Mouse (Mus musculus): Measurements from ENCODE around the gene Specc1l. TPM values are rescaled to one million over a fixed set of nuclear protein-coding genes. Genes with fewer than 3 reads are reported as not detected.
A peak's percentile ranks its signal among the peaks of the same experiment; 100 is the strongest.

The Specc1l gene
- total RNA-seq (2021), result 10 to 100 TPM; 53.8 to 63.4 TPM
- long read RNA-seq, experiment 1, full-length matches to known transcripts, result 8 of 20 reads
- long read RNA-seq, experiment 1, partial matches to known transcripts, result 5 of 20 reads
- long read RNA-seq, experiment 1, other reads (novel, unspliced or antisense), result 7 of 20 reads
- long read RNA-seq, experiment 2, full-length matches to known transcripts, result 1 of 9 reads
- long read RNA-seq, experiment 2, partial matches to known transcripts, result 4 of 9 reads
- long read RNA-seq, experiment 2, other reads (novel, unspliced or antisense), result 4 of 9 reads

DNA sequence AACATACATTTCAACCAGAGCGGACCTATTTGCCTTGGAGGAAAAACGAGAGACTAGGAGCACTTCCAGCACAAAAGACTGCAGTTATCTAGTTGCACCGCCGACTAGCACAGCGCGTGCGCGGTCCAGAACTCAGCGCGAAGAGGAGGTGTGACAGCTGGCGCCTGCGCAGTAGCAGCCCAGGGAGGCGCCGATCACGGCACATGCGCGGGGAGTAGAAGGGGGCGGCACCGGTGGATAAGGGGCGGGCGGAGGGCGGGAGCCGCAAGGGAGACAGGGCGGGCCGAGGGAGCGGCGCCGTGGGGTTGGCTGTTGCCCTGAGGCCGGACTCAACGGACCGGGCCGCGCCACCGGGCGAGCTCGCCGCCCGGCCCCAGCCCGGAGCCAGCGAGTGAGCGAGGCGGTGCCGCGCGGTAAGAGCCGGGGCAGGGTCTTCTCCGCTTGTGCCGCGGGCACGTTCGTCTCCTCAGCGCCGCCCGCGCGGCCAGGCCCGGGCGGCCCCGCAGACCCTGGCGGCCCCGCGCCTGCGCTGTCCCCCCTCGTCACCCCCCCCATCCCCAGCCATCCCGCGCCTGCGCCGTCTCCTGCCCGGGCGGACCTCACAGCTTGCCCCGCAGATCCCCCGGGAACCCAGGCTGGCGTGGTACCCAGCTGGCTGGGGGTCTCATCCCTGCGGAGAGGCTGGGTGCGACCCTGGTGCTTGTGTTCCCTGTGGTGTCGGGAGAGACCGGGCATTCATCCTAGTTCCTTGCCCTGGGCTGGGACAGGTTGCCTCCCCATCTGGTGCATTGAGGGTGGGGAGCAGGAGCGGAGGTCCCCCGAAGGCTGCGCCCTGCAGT, at the start of gene Specc1l:
Gene Specc1l (plus strand): TSS at position 267 of the 839 bp plus-strand sequence.
- peak; percentile 98 to 99 for DNase-seq

DNA sequence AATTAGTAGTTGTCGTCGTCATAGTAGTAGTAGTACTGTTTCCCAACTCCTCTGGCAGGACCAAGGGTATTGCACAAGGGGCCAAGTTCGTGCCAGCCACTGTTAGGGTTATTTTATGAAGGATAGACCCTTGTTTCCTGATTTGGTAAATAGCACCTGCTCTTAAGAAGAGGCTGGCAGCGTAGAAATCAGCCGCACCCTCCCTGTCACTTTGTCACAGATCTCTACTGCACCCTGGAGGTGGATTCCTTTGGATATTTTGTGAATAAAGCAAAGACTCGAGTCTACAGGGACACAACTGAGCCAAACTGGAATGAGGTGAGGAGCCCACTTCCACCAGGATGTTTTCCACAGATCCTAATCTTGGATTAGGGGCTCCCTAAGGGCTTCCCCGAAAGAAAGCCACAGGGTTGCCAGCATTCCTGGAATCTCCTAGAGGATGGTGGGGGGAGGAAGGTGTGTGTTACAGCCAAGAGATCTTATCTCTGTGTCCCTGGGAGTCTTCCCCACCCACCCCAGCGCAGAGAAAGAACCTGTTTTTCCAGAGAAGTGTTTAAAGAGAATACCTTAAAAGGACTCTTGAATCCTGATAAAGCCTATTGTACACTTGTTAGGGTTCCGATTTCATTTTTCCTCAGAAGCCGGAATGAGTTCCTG, 45.9 kb upstream of the Specc1l start:
- DNase-seq, result peak in 1 of 2 experiments; percentile 60

DNA sequence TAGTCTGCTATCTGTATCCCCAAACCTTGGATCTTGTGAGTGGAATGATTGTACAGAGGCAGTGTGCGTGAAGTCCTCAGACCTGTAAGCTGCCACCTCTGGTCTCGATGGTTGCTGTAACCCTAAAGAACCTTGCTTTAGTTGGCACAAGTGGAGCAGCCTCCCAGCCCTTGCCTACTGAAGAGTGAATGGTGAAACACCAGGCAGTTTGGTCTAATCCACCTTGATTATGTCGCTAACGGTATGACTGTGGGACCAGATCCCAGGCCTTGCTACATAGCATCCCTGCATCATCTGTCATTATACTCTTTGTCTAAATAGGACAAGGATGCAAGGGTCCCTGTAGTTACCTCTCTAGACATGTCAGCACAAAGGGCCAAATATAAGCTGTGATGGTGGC, 45.3 kb upstream of the Specc1l start:
- no peak for DNase-seq

DNA sequence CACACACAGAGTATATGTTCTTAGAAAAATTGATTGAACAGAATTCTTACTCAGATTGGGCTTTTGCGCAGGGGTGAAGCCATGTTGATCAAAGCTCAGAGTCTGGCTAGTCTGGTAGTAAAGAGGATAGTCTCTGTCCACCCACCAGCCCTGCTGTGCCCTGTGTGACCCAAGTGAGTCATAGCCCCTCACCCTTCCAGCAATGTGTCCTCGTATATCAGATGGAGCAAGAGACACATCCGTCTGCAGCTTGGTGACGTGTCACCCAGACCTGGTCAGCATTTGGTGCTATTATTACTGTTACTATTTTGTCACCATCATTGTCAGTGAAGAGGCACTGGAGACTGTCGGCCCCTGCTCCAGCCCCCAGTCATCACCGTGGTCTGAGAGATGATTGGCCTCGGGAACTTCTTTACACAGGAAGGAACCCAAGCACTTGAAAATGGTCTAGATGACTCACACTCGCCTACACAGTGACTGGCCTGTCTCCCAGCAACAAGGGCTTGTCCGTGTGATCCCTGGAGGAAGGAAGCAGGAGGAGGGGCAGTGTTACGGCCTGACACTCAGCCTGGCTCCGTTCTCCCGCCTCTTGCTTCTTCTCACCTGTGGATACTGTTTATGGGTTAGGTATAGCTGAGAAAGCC, 41.5 kb upstream of the Specc1l start:
- DNase-seq, result peak; percentile 67 to 73

DNA sequence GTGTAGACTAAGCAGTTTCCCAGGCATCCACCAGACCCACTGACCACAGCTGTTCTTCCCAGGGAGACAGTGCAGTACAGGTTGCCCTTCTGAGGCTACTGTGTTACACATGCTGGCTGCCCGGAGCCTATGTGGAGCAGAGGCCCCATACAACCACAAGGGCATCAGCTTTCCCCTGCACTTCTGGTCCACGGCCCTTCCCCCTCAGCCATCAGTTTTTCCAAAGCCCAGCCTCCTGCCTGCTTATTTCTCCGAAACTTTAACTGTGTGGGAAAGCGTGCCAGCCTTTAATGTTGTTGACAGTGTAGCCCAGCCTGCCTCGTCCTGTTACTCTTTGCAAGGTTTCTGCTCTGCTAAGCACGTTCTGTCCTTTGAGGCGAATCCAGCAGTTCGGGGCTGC, 38.8 kb upstream of the Specc1l start:
- DNase-seq, result no peak

DNA sequence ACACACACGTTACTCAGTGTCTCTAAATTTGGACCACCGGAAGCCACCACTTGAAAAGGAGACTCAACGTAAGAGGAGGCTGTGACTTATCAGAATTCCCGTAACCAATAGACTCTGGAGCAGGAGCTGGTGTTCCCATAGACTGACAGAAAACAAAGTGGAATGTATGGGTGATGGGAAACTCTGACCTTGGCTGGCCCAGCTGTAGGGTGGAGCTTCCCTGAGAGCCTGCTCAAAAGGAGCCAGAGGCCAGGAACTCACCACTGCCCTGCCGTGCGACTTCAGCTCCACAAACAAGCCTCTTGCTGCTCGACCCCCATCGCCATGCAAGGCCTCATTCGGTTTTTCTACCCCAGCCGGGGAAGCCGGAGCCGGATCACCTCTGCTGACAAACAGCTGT, 38.2 kb upstream of the Specc1l start:
- DNase-seq, result peak in 1 of 2 experiments; percentile 41

DNA sequence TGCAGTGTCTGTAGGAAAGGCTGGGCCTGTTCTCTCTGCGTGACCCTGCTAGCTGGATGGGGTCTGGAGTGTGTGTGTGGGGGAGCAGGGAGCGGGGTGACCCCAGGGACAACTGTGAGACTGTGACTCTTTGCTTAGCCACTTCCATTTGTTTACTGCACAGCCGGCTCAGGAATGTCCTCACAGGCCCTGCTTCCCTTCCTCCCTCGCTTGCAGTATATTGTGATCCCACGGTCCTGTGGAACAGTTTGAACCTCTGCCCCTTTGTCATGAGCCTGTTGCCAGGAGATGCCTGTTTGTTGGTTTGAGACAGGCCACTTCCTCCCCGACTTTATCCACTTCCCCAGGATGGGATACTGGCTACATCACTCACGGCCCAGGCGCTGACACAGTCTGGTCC, 35.4 kb upstream of the Specc1l start:
- no peak for DNase-seq

DNA sequence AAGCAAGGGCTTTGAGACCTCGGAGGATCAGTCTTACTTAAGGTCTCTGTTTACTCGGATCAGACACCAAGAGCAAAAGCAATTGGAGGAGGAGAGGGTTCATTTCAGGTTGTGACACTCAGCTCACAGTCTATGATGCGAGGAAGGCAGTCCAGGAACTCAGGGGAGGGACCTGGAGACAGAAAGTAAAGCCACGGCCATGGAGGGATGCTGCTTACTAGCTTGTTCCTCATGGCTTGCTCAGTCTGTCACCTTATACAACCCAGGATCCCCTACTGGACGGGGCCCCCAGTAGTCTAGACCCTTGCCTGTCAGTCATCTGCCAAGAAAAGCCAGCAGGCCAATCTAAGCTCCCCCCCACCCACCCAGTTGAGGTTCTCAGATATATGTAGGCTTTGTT, 33.0 kb upstream of the Specc1l start:
- DNase-seq, result no peak

DNA sequence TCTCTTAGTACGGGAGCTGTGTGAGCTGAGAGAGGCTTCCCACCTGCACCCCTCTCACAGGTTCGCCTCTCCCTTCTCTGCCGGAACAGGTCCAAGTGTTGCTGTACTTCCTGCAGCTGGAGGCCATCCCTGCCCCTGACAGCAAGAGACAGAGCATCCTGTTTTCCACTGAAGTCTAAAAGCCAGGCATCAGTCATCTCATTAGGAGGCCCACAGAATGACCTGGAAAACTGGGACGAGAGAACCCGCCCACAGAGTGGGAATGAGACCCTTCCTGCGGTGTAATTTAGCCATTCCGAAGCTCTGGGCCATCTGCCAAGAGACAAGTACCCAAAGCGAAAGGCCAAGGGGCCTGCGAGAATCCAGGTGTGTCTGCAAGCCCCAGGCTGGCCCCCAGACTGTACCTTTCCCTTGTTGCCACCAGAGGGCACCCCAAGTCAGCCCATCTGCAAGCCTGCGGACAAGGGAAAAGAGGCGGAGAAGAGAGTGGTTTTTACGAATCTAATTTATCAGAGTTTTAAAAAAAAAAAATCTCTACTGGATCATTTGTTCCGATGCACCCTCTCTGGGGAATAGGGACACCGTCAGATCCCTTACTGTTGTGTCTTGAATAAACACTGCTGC, 29.6 kb upstream of the Specc1l start:
- peak; percentile 76 to 81 for DNase-seq

DNA sequence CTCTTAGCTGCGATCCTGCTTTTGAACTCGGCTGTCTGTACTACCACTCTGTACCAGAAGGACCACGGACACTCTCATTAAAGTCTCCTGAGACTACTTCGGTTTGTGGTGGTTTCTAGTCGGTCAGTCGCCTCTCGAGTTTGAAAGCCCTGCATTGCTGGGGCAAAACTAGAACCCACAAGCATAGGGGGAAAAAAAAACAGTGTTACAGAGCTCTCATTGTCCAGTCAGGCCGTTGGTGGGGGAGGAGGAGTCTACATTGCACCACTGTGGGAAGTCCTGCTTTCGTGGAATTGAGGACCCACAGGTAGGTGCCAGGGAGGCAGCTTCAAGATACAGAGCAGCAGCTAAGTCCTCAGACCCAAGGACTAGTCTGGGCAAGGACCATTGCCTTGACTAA, 27.0 kb upstream of the Specc1l start:
- DNase-seq, result no peak

DNA sequence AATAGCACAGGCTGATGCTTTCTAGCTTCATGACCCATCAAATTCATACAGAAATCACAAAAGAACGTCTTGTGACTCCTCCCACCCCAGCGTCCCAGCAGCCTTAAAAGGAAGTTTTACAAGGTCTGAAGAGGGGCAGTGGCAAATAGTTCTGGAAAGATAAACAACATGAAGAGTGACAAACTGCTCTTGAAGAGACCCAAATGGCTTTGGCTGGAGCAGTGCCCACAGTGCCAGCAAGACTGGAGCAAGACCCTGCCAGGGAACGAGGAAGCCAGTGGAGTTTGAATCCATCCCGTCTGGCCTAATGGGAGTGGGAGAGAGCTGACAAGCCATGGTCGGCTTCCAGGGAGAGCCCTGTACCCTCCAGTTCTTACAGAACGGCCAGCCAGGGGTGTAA, 25.3 kb upstream of the Specc1l start:
- no peak for DNase-seq

DNA sequence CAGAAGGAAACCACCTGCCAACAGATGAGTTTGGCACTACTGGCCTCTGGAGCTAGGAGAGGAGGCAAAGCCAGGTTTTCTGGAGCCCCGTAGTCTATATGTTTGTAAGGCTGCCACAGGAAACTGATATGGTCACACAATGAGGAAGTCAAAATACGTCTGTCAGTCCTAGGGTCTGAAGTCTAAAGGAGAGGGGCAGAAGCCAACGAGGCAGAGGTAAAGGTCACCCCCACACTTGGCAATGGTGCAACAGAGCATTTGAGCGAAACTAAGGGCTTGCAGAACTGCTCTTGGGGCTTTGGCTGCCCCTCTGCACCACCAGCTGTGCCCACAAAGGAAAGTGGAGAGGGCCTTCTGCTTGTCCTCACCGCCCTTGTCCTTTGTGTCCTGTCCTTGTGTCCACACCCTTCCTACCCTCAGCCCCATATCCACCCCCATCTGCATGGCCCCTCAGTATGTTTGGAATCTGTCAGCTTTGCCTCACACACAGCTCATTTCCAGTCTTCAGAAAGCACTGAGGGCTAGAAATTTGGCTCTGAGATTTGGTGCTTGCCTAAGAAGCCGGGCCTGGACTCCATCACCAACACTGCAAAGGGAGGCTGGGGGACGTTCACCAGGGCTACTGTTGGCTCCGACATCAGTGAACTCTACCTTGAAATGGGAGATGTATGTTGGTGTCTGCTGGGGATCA, 24.4 kb upstream of the Specc1l start:
- no peak for DNase-seq

DNA sequence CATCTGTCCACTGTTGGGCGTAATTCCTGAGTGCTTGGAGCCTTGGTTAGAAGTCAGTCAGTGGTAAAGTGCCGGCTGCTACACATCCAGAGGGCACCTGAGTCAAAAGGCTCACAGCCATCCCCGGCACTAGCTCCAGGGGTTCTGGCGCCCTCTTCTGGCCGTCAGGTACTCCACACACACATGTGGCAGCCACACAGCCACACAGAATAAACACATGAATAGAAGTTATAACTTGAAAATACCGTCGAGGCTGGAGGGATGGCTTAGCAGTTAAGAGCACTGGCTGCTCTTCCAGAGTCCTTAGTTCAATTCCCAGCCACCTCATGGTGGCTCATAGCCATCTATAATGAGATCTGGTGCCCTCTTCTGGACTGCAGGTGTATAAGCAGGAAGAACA, 20.2 kb upstream of the Specc1l start:
- DNase-seq, result no peak

DNA sequence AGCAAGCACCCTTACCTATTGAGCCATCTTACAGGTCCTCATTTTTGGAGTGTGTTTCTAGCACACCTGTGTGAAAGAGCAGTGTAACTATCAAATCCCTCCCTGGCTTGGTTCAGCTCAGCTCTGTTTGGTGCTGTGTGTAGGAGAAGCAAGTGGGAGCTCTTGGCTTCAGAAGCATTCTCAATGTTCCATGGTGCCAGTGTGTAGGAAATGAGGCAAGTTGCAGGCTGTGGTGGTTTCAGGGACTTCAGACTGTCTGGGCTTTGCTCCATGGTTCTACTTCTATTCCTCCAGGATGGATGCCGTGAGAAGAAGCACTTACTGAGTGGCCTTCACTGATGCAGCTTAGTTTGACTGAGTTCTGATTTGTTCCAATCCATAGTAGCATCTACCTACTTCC, 14.1 kb upstream of the Specc1l start:
- no peak for DNase-seq

DNA sequence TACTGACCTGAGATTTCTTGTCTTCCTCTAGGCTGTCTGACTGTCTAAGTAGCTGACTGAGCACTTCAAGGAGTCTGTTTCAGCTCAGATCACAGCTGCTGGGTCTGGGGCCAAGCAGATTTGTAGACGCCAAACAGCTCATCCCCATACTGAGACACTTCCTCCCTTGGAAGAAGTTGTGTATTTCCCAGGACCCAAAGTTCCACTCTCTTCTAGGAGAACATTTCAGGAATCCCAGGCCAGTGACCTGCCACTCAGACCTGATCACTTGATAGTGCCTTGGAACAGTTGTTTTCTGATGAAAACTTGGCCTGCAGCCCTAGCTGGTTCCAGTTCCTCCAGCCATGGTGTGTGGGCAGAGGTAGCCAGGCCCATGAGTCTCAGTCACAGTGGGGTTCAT, 11.1 kb upstream of the Specc1l start:
- DNase-seq, result no peak

DNA sequence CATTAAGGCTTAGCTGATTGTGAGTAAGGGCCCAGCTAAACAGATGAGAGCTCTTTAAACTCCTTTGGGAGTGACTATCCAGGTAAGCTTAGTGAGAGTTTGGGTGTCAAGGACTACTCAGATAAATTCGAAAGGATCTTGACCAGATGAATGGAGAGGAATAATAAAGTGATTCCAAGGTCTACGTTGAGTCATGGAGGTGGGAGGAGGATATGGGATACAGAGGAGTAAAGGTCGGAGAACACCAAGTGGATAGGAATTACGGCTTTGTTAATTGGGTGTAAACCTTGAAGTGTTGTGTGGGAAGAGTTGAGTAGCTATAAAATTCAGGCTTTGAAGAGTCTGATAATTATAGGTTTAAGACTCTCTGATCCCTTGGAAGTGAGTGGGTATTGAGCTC, 5.7 kb upstream of the Specc1l start:
- DNase-seq, result no peak

DNA sequence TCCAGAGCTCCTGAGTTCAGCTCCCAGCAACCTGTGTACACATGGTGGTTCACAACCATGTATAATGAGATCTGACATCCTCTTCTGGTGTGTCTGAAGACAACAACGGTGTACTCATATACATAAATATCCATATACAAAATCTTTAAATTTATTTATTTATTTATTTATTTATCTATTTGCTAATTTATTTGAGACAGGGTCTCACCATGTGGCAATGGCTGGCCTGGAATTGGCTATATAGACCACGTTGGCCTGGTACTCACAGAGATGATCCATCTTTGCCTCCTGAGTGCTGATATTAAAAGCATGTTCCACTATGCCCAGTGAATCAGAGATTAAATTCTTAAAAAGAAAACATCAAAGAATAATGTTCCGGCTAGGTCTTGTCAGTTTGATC, 1.0 kb upstream of the Specc1l start:
- DNase-seq, result no peak

DNA sequence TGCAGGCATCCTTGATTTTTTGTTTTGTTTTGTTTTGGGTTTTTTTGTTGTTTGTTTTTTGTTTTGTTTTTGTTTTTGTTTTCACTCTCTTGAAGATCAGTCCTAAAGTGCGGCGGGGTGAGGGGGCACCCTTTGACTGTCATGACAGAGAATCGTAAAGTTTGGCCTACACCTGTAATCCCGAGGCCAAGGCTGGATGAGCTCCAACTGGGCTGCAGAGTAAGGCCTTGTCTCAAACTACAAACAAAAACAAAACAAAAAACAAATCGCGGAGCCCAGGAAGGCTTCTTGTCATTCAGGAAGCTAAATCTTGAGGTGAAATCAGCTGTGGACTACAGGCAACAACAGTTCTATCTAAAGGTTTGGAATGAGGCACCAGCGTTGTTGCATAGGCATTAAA, 1.1 kb downstream of the Specc1l start:
- DNase-seq, result peak; percentile 34 to 58

DNA sequence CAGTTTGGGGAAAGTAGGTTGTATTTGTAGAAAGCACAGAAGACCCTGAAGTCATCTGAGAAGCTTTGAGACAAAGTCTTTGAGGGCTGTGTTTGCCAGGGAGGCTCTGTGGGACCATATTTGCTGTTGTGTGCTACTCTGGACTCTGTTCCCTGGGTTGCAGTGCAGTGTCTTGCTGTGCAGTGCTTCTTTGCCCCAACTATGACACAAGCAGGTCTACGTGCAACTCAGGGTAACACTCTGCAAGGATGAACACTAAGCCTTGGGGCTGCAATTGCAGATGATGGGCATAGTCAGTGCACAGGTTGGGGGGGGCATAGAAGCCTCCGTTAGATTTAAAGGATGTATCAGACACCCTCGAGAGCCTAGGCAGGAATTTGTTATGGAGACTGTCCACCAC, 8.8 kb downstream of the Specc1l start:
- DNase-seq, result no peak

DNA sequence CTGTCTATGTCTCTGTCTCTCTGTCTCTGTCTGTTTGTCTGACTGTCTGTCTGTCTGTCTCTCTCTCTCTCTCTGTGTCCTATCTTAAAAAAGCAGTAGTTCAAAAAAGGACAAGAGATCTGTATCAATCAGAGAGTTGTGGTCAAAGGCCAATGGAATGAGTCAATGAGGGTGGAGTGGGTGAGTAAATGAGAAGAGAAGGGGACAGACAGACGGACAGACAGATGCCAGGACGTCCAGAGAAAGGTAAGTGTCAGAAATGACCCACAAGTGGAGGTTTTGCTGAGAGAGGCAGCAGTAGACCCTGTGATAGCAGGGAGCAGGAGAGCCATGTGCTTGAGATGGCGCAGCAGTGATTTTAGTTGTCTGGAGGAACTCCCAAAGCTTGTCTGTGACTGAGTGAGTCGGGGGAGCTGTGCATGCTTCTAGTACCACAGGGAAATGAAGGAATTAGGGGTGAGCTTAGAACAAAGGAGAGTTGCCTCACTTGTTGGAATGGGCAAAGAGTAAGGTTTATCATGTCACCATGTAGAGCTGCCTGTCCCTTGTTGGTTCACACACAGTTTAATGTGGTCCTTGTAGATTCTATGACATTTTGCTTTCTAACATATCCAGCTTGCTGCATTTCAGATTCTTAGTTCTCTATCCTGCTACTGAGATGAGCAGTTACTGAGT, 10.2 kb downstream of the Specc1l start:
- DNase-seq, result no peak

DNA sequence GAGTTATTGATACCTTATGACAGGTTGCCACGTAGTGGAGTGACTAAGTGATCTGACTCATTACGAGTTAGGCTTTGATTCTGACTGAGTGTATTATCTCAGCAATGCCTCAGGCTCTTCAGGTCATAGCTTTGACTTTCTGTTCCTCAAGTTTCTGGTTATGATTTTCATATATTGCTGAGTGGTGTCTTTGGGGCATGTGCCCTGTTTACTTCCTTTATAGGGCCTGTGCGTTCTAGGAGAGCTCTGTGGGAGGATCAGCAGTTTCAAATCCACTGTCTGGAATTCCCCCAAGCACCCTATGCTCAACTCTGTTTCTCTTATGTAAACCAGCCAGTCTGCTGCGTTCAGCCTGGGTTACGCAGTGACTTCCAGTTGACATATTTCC, 10.7 kb downstream of the Specc1l start:
- DNase-seq, result peak; percentile 15 to 35
